Mouse (Mus musculus) right cerebral cortex, postnatal 25 days (tissue): ENCODE data around the gene Cyb561d2.

Source experiments
- DNase-seq: peaks from one replicate; pipeline ENCODE4 v3.0.0; 2022

Gene Cyb561d2

GRCm38 (mm10) chr9:107520331-107520730, 21.7 kb downstream of the Cyb561d2 start:
- DNase-seq, result no peak

DNA sequence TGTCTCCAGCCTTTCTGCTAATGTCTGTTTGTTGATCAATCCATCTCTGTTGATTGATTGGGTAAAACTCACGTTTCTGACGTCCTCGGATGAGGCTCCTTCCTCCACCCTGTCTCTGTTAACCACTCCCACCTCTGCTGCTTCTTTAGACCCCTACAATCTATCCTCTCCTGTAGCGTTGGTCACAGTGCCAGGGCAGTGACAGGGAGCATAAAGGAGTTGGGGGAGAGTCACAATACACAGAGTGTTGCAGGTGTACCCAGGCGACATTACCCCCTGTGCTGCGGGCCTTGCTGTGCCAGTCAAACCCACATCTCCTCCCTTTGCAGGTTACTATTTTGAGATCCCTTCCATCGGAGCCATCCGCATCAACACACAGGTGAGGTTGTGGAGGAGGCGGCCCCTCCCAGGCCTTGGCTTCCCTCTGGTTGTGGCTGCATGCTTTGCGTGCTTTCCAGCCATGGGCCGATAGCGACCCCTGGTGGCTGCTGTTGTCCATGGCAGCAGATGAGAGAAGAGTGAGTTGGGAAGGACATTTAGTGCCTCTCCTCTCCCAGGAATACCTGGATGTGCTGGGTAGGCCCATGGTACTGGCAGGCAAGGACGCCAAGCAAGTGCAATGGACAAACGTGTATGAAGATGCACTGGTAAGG, 27.6 kb downstream of the Cyb561d2 start:
- peak; percentile 84 for DNase-seq

DNA sequence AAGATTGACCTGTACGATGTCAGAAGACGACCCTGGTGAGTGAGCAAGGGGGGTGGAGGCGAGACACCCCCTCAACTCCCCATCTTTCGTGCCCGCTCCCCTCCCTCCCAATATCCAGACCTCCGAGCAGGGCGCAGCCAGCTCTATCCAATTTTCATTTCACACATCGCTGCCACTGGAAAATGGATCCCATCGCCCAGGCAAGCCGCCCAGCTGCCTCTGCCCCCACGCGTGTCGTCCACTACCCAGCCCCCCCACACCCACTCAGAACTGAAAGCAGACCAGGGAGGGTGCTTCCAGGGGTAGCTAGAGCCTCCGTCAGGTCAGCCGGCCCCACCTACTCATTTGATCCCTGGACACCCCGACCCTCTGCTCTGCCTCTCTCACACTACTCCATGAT, 29.7 kb downstream of the Cyb561d2 start:
- DNase-seq, result no peak

GRCm38 (mm10) chr9:107511436-107511835, 30.6 kb downstream of the Cyb561d2 start:
- DNase-seq, result no peak

GRCm38 (mm10) chr9:107510384-107511100, 31.5 kb downstream of the Cyb561d2 start:
- no peak for DNase-seq

DNA sequence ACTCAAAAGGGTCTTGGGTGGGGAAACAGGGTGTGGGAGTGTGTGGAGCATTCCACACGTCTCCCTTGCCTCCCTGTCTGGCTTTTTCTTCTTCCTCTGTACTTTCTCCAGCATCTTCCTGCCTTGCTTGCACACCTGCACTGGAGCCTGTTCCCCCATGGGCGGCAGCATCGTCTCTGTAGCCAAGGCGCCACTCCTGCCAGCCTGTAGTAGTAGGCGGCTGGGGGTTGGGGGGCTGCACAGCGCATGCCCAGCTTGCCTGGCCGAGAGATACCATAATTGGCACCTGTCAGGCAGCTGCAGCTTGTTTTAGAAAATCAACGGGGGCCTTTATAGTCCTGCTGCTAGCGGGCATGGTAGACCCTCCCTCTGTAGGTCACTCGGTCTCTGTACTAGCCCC, 33.7 kb downstream of the Cyb561d2 start:
- DNase-seq, result peak; percentile 69

- no peak for DNase-seq
Observed at GRCm38 (mm10) chr9:107504662-107505537, 37.1 kb downstream of the Cyb561d2 start.

- DNase-seq, result no peak
Observed at GRCm38 (mm10) chr9:107502131-107502846, 39.7 kb downstream of the Cyb561d2 start.

DNA sequence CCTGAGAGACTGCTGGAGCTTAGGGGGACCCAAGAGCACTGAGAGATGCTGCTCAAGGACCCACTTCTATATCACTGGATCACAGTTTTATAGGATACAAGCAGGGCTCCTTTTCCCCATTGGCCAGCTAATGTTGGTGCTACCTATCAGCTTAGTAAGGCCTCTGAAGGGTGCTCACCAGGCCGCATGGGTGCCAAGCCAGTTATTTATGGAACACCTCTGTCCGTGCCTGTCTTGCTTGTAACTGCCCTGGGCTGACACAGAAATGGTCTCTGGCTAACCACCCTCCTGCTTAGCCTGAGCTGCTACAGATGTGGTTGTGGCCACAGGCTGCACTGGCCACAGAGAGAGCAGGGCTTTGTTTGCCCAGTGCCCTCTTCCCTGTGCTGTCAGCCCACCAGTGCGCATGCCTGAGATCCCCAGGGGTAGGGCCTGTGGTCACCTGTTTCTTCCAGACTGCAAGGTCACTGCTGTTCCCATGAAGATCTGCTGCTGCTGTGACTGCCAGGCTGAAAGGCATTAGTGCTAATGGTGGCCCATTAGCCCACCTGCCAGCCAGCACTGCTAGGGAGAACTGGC, 41.2 kb downstream of the Cyb561d2 start:
- DNase-seq, result no peak

DNA sequence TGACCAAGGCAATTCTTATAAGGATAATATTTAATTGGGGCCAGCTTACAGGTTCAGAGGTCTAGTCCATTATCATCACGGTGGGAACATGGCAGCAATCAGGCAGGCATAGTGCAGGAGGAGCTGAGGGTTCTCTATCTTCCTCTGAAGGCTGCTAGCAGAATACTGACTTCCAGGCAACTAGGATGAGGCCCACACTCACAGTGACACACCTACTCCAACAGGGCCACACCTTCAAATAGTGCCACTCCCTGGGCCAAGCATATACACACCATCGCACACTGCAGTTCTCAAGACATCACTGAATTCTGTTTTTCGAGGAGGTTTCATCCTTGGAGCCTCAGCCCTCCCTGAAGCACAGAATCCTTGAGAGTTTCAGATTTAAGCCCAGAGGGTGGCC, 45.6 kb downstream of the Cyb561d2 start:
- DNase-seq, result no peak

DNA sequence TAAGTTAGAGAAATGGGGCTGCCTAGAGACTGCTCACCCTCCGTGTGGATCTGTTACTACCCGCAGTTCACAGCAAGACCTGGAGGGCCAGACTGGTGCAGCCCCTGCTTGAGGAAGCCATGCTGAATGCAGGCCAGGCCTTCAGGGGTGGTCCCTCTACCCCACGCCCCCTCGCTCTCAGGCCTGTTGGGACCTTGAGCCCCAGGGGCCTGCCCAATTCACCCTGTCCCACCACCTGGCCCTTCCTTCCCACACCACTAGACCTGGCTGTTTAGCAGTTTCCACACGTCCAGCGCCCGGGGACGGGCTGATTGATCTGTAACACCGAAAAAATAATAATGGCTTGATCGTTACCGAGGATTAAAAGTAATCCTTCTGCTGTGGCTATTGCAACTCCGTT, 47.8 kb downstream of the Cyb561d2 start:
- DNase-seq, result no peak

GRCm38 (mm10) chr9:107493511-107493910, 48.5 kb downstream of the Cyb561d2 start:
- DNase-seq, result no peak

GRCm38 (mm10) chr9:107490625-107491024, 51.4 kb downstream of the Cyb561d2 start:
- DNase-seq, result no peak

DNA sequence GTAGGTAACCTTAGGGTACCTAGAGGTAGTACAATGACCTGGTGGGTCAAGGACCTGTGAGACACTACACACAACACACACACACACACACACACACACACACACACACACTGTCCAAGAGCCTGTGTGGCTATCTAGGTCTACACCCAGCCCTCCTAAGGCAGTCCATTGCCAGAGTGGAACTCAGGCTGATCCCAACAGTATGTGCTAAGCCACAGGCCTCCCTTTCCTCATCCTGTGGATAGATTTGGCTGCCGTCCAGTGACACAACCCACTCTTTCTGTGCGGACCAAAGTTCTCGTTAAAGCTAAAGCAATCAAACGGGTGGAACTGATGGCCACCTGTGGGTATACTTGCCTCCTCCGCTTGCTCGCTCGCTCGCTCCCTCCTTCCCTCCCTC, 51.8 kb downstream of the Cyb561d2 start:
- no peak for DNase-seq
